Mouse (Mus musculus) megakaryocyte, embryonic 14.5 days (primary cell): ENCODE measurements at regions not wholly inside any gene's neighbourhood (a gene's known extent, or its start where the extent isn't known, plus 50 kb on each side); places are given as distances from the start of the nearest gene placed in this dataset.

ENCODE experiments used
- FLI1 ChIP-seq: IDR thresholded peaks from 2 replicates; pipeline ENCODE4 v1.6.1; 2012; ENCODE audit warnings: low read length, inconsistent platforms, mixed read lengths
- GATA1 ChIP-seq: IDR thresholded peaks from 3 replicates; pipeline ENCODE4 v1.6.1; 2012; ENCODE audit warnings: mixed read lengths, low read length, inconsistent platforms, borderline replicate concordance

DNA sequence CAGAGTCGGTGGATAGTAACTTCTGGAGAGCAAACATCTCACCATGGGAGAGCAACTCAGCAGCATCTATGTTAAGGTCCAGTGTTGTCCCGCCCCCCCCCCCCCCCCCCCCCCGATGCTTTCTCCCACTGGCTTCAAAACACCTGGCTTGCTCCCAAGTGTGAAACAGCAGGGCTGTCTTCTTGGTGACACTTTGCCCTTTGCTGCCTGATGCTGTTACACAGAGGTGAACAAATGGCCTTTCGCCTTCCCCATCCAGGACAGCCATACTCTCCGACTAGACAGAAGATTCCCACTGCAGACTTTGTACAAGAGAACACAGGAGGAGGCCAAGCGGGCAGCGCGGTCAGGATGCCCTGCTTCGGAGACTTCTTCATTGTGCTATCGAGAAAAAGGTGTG is 111.8 kb upstream of the Lef1 start:
- TF ChIP-seq GATA1 (no peak), FLI1 (no peak)
